Mouse (Mus musculus) small intestine, adult 2 months (tissue): ENCODE data around the gene Gpatch2l.

Source experiments
- CTCF ChIP-seq: fragments of 200-500 bp; IDR thresholded peaks from 2 replicates; pipeline ENCODE4 v1.5.1; 2012; ENCODE audit warnings: low read depth, mild to moderate bottlenecking, control low read depth, inconsistent platforms, low read length, moderate library complexity, mixed read lengths; ENCODE audit not compliant: insufficient replicate concordance, insufficient read length; ENCODE audit errors: extremely low read depth
- POLR2A ChIP-seq: fragments of 200-500 bp; IDR thresholded peaks from 2 replicates; pipeline ENCODE4 v1.6.1; 2012; ENCODE audit warnings: low read depth, mild to moderate bottlenecking, control low read depth, inconsistent platforms, low read length, moderate library complexity

DNA sequence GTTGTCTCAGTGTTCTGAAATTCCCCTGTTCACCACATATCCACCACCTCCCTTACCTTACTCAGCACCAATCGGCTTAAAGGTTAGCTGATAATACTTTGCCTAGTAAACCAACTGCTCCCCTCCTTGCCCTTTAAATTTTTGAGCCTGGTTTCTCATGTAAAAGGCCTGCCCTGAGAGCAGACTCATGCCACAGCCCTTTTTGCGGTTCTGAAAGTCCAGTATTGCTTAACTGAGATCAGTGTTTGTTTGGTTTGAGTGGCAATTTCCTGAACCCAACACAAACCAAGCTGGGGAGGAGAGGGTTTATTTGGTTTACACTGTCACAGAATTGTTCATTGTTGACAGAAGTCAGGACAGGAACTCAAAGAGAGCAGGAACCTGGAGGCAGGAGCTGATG, 2.9 kb upstream of the Gpatch2l start:
- TF ChIP-seq CTCF (no peak), POLR2A (no peak)
